8 mouse cellular contexts compared by ENCODE assay signal in genomic region chr3:9064266-9065031, GRCm38 (mm10).
A peak's percentile ranks its signal among the peaks of the same experiment; 100 is the strongest.
DNase-seq lines count a peak whose midpoint lies in the region; ATAC-seq and TF ChIP-seq lines count a peak whose summit lies in the region.

No protein-coding gene starts in this region.

- H3K27ac ChIP-seq in embryonic facial prominence, embryonic 14.5 days (replicated peaks; ENCODE audit: low read depth, low read length) = no peak overlapping the region
- no peak overlapping the region for H3K27ac ChIP-seq in hindbrain, postnatal 0 days
- no peak overlapping the region for H3K27ac ChIP-seq in midbrain, embryonic 12.5 days (replicated peaks)
- no peak overlapping the region for H3K27ac ChIP-seq in stomach, embryonic 16.5 days (ENCODE audit: low read length)

- peak; percentile 38; the same call in 1 of the 2 replicates for ATAC-seq in cerebellum, adult (ENCODE audit: insufficient number of reproducible peaks, low FRiP score, low TSS enrichment)
- ATAC-seq in embryonic facial prominence, embryonic 14.5 days (ENCODE audit: low read depth) = peak; percentile 65
- peak; percentile 45 for ATAC-seq in hindbrain, postnatal 0 days
- 0 out of 2 replicates have a peak, but pooled peaks have one; percentile 39 for ATAC-seq in midbrain, embryonic 12.5 days (ENCODE audit: low FRiP score, low read depth)
- ATAC-seq in stomach, embryonic 16.5 days (ENCODE audit: insufficient read depth, low FRiP score) = peak; percentile 32; the same call in 1 of the 2 replicates

- H3K36me3 ChIP-seq in embryonic facial prominence, embryonic 14.5 days (ENCODE audit: control insufficient read depth, insufficient read depth, low read length) = no peaks in the 10 kb centered on the region
- no peaks in the 10 kb centered on the region for H3K36me3 ChIP-seq in hindbrain, postnatal 0 days (ENCODE audit: insufficient read depth, low read length)
- H3K36me3 ChIP-seq in midbrain, embryonic 12.5 days = no peaks in the 10 kb centered on the region
- no peaks in the 10 kb centered on the region for H3K36me3 ChIP-seq in stomach, embryonic 16.5 days (ENCODE audit: control insufficient read depth, insufficient read depth, low read length)

- no peak overlapping the region for H3K9ac ChIP-seq in embryonic facial prominence, embryonic 14.5 days (ENCODE audit: low read depth, low read length)
- H3K9ac ChIP-seq in hindbrain, postnatal 0 days (replicated peaks; ENCODE audit: low read length) = no peak overlapping the region
- H3K9ac ChIP-seq in midbrain, embryonic 12.5 days (replicated peaks) = no peak overlapping the region
- no peak overlapping the region for H3K9ac ChIP-seq in stomach, embryonic 16.5 days (ENCODE audit: low read length)

- H3K4me2 ChIP-seq in embryonic facial prominence, embryonic 14.5 days (ENCODE audit: low read depth, low read length) = no peak overlapping the region
- H3K4me2 ChIP-seq in hindbrain, postnatal 0 days (ENCODE audit: low read depth, low read length) = no peak overlapping the region
- no peak overlapping the region for H3K4me2 ChIP-seq in midbrain, embryonic 12.5 days (replicated peaks)
- H3K4me2 ChIP-seq in stomach, embryonic 16.5 days (ENCODE audit: low read depth, low read length) = no peak overlapping the region

- peak; percentile 68 for TF ChIP-seq CTCF in hindbrain, postnatal 0 days (IDR thresholded peaks at IDR 0.05; ENCODE audit: low read depth)

- no peaks in the 10 kb centered on the region for H3K9me3 ChIP-seq in embryonic facial prominence, embryonic 14.5 days (ENCODE audit: control insufficient read depth, low read length)
- no peaks in the 10 kb centered on the region for H3K9me3 ChIP-seq in hindbrain, postnatal 0 days (ENCODE audit: low read length)
- no peaks in the 10 kb centered on the region for H3K9me3 ChIP-seq in midbrain, embryonic 12.5 days
- no peaks in the 10 kb centered on the region for H3K9me3 ChIP-seq in stomach, embryonic 16.5 days (replicated peaks; ENCODE audit: control insufficient read depth, low read length)

- 39% methylated on average over 15 of the region's 15 CpGs for WGBS in embryonic facial prominence, embryonic 14.5 days
- 40% methylated on average over 15 of the region's 15 CpGs for whole genome bisulfite sequencing in hindbrain, postnatal 0 days
- 42% methylated on average over 15 of the region's 15 CpGs for WGBS in midbrain, embryonic 12.5 days
- WGBS in stomach, embryonic 16.5 days = 38% methylated on average over 15 of the region's 15 CpGs

- DNase-seq in cerebellum, adult 11-12 months = no peak
- DNase-seq in adrenal gland, postnatal 10 days = peak; percentile 71
- peak; percentile 77 for DNase-seq in embryonic facial prominence, embryonic 14.5 days (ENCODE audit: low spot score)
- DNase-seq in hindbrain, postnatal 0 days (ENCODE audit: low spot score) = peak; percentile 69
- peak; percentile 67 to 70 for DNase-seq in left cerebral cortex, adult 18-20 months (ENCODE audit: low spot score in 2 of 2)

- no peaks in the 10 kb centered on the region for H3K4me1 ChIP-seq in embryonic facial prominence, embryonic 14.5 days (ENCODE audit: control insufficient read depth, insufficient read depth, low read length)
- no peaks in the 10 kb centered on the region for H3K4me1 ChIP-seq in hindbrain, postnatal 0 days (ENCODE audit: insufficient read depth, low read length)
- H3K4me1 ChIP-seq in midbrain, embryonic 12.5 days = no peaks in the 10 kb centered on the region
- no peaks in the 10 kb centered on the region for H3K4me1 ChIP-seq in stomach, embryonic 16.5 days (ENCODE audit: control insufficient read depth, insufficient read depth, low read length)

- no peak overlapping the region for H3K4me3 ChIP-seq in embryonic facial prominence, embryonic 14.5 days (ENCODE audit: low read depth, low read length)
- no peak overlapping the region for H3K4me3 ChIP-seq in hindbrain, postnatal 0 days (ENCODE audit: low read length)
- no peak overlapping the region for H3K4me3 ChIP-seq in midbrain, embryonic 12.5 days
- H3K4me3 ChIP-seq in stomach, embryonic 16.5 days (replicated peaks; ENCODE audit: low read length) = no peak overlapping the region

- no peaks in the 10 kb centered on the region for H3K27me3 ChIP-seq in embryonic facial prominence, embryonic 14.5 days (replicated peaks; ENCODE audit: control insufficient read depth, insufficient read depth, low read length)
- H3K27me3 ChIP-seq in hindbrain, postnatal 0 days (ENCODE audit: insufficient read depth, low read length) = no peaks in the 10 kb centered on the region
- H3K27me3 ChIP-seq in midbrain, embryonic 12.5 days = 0 out of 2 replicates have a peak, but pooled peaks cover 3% of the 10 kb centered on the region
- H3K27me3 ChIP-seq in stomach, embryonic 16.5 days (ENCODE audit: control insufficient read depth, insufficient read depth, low read length) = no peaks in the 10 kb centered on the region
